ENCODE assay signal across 9 mouse cellular contexts in genomic region chr6:88732643-88733613, GRCm38 (mm10). TPM values are rescaled to one million over a fixed set of nuclear protein-coding genes. Genes with fewer than 3 reads are reported as not detected.
DNase-seq lines count a peak whose midpoint lies in the region; ATAC-seq and TF ChIP-seq lines count a peak whose summit lies in the region.
"Had no signal": no experiment of that assay in that cellular context is flagged by ENCODE, and none has a peak within 500 bp of the region (broad histone marks: within the 10 kb centered on the region; RNA-seq: fewer than 3 reads in every experiment).

No protein-coding gene starts in this region.

- no peak overlapping the region for H3K9ac ChIP-seq in hindbrain, postnatal 0 days (replicated peaks; ENCODE audit: low read length)
- no peak overlapping the region for H3K9ac ChIP-seq in midbrain, embryonic 15.5 days
- H3K9ac ChIP-seq in heart, embryonic 12.5 days, result no peak overlapping the region

- no peak for ATAC-seq in hindbrain, postnatal 0 days
- ATAC-seq in midbrain, embryonic 15.5 days (replicated peaks), result no peak
- no peak for ATAC-seq in megakaryocyte-erythroid progenitor cell, adult 5-6 weeks (replicated peaks; ENCODE audit: low FRiP score, low TSS enrichment, poor library complexity, severe bottlenecking)
- no peak for ATAC-seq in heart, embryonic 12.5 days (ENCODE audit: insufficient number of reproducible peaks, low FRiP score)

- DNase-seq in layer of hippocampus, adult 2 months (ENCODE audit: low spot score in 2 of 2), result no peak
- DNase-seq in layer of hippocampus, postnatal 10 days (ENCODE audit: low spot score in 2 of 2), result no peak
- peak; percentile 58 for DNase-seq in embryo, embryonic 10.5 days (ENCODE audit: low spot score)
- DNase-seq in hindbrain, postnatal 0 days (ENCODE audit: low spot score), result peak; percentile 27
- DNase-seq: right cerebral cortex, postnatal 14 days had no signal

- H3K4me2 ChIP-seq in hindbrain, postnatal 0 days (ENCODE audit: low read depth, low read length), result no peak overlapping the region
- H3K4me2 ChIP-seq in midbrain, embryonic 15.5 days, result no peak overlapping the region
- H3K4me2 ChIP-seq in heart, embryonic 12.5 days, result no peak overlapping the region

- H3K27ac ChIP-seq in layer of hippocampus, adult 2 months, result peak overlapping the region; percentile 70
- H3K27ac ChIP-seq in hindbrain, postnatal 0 days, result peak overlapping the region; percentile 51
- peak overlapping the region; percentile 39; the same call in 1 of the 2 replicates for H3K27ac ChIP-seq in midbrain, embryonic 15.5 days
- no peak overlapping the region for H3K27ac ChIP-seq in heart, embryonic 12.5 days (ENCODE audit: poor library complexity, severe bottlenecking)
- H3K27ac ChIP-seq: heart, embryonic 10.5 days had no signal

- WGBS in hindbrain, postnatal 0 days, result 57% methylated on average over 17 of the region's 17 CpGs
- 45% methylated on average over 17 of the region's 17 CpGs for WGBS in midbrain, embryonic 15.5 days
- 64% methylated on average over 17 of the region's 17 CpGs for WGBS in heart, embryonic 12.5 days

- no peaks in the 10 kb centered on the region for H3K36me3 ChIP-seq in hindbrain, postnatal 0 days (ENCODE audit: insufficient read depth, low read length)
- H3K36me3 ChIP-seq in midbrain, embryonic 15.5 days (replicated peaks), result no peaks in the 10 kb centered on the region
- no peaks in the 10 kb centered on the region for H3K36me3 ChIP-seq in heart, embryonic 12.5 days
- H3K36me3 ChIP-seq: heart, embryonic 10.5 days had no signal

- TF ChIP-seq CTCF in layer of hippocampus, adult 2 months (conservative IDR thresholded peaks at IDR 0.05), result no peak
- no peak for TF ChIP-seq CTCF in hindbrain, postnatal 0 days (IDR thresholded peaks at IDR 0.05; ENCODE audit: low read depth)

- no peaks in the 10 kb centered on the region for H3K9me3 ChIP-seq in hindbrain, postnatal 0 days (ENCODE audit: low read length)
- H3K9me3 ChIP-seq in midbrain, embryonic 15.5 days, result no peaks in the 10 kb centered on the region
- H3K9me3 ChIP-seq in heart, embryonic 12.5 days (replicated peaks), result 0 out of 2 replicates have a peak, but pooled peaks cover 6% of the 10 kb centered on the region
- H3K9me3 ChIP-seq: heart, embryonic 10.5 days had no signal

- H3K4me3 ChIP-seq in layer of hippocampus, adult 2 months, result no peak overlapping the region; the same call in 1 of the 2 replicates
- no peak overlapping the region for H3K4me3 ChIP-seq in hindbrain, postnatal 0 days (ENCODE audit: low read length)
- no peak overlapping the region for H3K4me3 ChIP-seq in midbrain, embryonic 15.5 days
- H3K4me3 ChIP-seq in heart, embryonic 12.5 days, result no peak overlapping the region
- H3K4me3 ChIP-seq: heart, embryonic 10.5 days had no signal

- no peaks in the 10 kb centered on the region for H3K27me3 ChIP-seq in hindbrain, postnatal 0 days (ENCODE audit: insufficient read depth, low read length)
- H3K27me3 ChIP-seq in midbrain, embryonic 15.5 days (replicated peaks), result no peaks in the 10 kb centered on the region
- peaks cover 3% of the 10 kb centered on the region; the same call in 1 of the 2 replicates for H3K27me3 ChIP-seq in heart, embryonic 12.5 days (replicated peaks)

- H3K4me1 ChIP-seq in hindbrain, postnatal 0 days (ENCODE audit: insufficient read depth, low read length), result peaks cover 7% of the 10 kb centered on the region
- peaks cover 7% of the 10 kb centered on the region; the same call in 1 of the 2 replicates for H3K4me1 ChIP-seq in midbrain, embryonic 15.5 days
- peaks cover 11% of the 10 kb centered on the region; the same call in 1 of the 2 replicates for H3K4me1 ChIP-seq in heart, embryonic 12.5 days (replicated peaks)

RNA-seq across cellular contexts. Expression of gene Mgll, which starts 8.7 kb away (rescaled TPM):
- 100 to 1,000 TPM; 178 to 182 TPM for total RNA-seq in layer of hippocampus, adult 2 months (2021)
- 100 to 1,000 TPM; 120 to 129 TPM for total RNA-seq in layer of hippocampus, postnatal 10 days (2021)
- total RNA-seq in hindbrain, postnatal 0 days (2014; rRNA removed), result 105 and 126 TPM in 2 replicates
- 148 and 158 TPM in 2 replicates for polyA plus RNA-seq in hindbrain, postnatal 0 days (2015; fragmentation: Nextera tagmentation; extraction: Ambion mirVana)
- 30.7 and 36.2 TPM in 2 replicates for polyA plus RNA-seq in midbrain, embryonic 15.5 days (2015; fragmentation: Nextera tagmentation; extraction: Ambion mirVana)
- 17.9 and 19.1 TPM in 2 replicates for total RNA-seq in megakaryocyte-erythroid progenitor cell, adult 5-6 weeks (2014; fragmentation: Nextera tagmentation)
- total RNA-seq in megakaryocyte-erythroid progenitor cell, adult 5-6 weeks (2017), result 8.9 and 9.3 TPM in 2 replicates
- 9.2 and 9.7 TPM in 2 replicates for polyA plus RNA-seq in heart, embryonic 12.5 days (2016; fragmentation: Nextera tagmentation; extraction: Ambion mirVana)

Comparison
In these comparisons a context has a peak if more than half of its experiments do, and no peak if none do; other contexts are left out.
1. DNase-seq: peak in embryo, embryonic 10.5 days (single experiment) and hindbrain, postnatal 0 days (single experiment); none in layer of hippocampus, adult 2 months (0 of 2) and layer of hippocampus, postnatal 10 days (0 of 2).